Mouse (Mus musculus): ENCODE results near the gene Itga1. TPM values are rescaled to one million over a fixed set of nuclear protein-coding genes. Genes with fewer than 3 reads are reported as not detected.

Gene Itga1
- polyA plus RNA-seq, 1 experiment from 2014 or later: 8.0 TPM

DNA sequence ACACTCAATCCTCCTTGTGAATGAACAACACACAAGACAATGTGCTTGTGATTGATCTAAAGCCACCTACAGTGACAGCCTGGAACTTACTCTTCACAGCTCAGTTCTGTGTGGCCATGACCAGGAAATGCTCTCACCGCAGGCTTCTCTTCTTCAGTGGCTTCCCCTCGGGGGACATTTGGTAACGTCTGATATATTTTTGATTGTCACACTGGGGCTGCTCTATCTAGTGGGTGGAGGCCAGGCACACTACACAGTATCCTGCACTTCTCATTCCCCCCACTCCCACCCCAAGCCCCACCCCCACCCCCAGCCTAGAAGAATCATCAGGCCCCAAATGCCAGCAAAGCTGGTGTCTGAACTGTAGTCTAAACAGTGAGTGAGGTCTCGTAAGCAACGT, 186.0 kb downstream of the Itga1 start:
- H3K4me1 ChIP-seq (replicated peaks; ENCODE audit: control insufficient read depth, insufficient read depth, low read length): no peaks in the 10 kb centered on the region
- ATAC-seq (ENCODE audit: low FRiP score): no peak
- no peak overlapping the region for H3K4me2 ChIP-seq (replicated peaks; ENCODE audit: low read depth, low read length)
- 73% methylated on average over 5 of the region's 5 CpGs for WGBS
- no peaks in the 10 kb centered on the region for H3K27me3 ChIP-seq (ENCODE audit: control insufficient read depth, insufficient read depth, low read length)
- no peaks in the 10 kb centered on the region for H3K36me3 ChIP-seq (ENCODE audit: control insufficient read depth, insufficient read depth, low read length)
- H3K4me3 ChIP-seq (ENCODE audit: low read depth, low read length): no peak overlapping the region
- DNase-seq (ENCODE audit: low spot score): no peak
- no peaks in the 10 kb centered on the region for H3K9me3 ChIP-seq (ENCODE audit: control insufficient read depth, low read length)
- no peak overlapping the region for H3K9ac ChIP-seq (ENCODE audit: low read depth, low read length)
- H3K27ac ChIP-seq (ENCODE audit: low read depth, low read length): no peak overlapping the region

DNA sequence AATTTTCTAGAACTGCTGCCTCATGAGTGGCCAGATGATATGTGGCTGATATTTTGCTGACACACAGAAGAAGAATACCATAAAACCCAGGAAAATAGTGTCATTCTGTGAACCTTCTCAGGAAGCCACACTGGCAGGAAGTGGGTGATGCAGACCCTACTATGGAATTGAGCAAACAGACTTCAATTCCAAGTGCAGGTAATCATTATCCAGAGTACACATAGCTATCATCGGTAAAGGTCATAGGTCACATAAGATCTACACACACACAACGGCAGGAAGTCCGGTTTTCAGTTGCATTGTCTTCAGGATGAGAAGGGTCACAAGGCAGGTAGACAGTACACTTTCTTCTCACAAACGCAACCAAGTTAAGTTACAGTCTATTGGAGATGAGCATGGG, 186.8 kb downstream of the Itga1 start:
- H3K27ac ChIP-seq (ENCODE audit: low read depth, low read length): no peak overlapping the region
- no peak overlapping the region for H3K4me3 ChIP-seq (ENCODE audit: low read depth, low read length)
- no peak overlapping the region for H3K4me2 ChIP-seq (replicated peaks; ENCODE audit: low read depth, low read length)
- ATAC-seq (ENCODE audit: low FRiP score) (no peak), DNase-seq (ENCODE audit: low spot score) (no peak)
- H3K9me3 ChIP-seq (ENCODE audit: control insufficient read depth, low read length): no peaks in the 10 kb centered on the region
- H3K4me1 ChIP-seq (replicated peaks; ENCODE audit: control insufficient read depth, insufficient read depth, low read length): no peaks in the 10 kb centered on the region
- no peak overlapping the region for H3K9ac ChIP-seq (ENCODE audit: low read depth, low read length)
- no peaks in the 10 kb centered on the region for H3K36me3 ChIP-seq (ENCODE audit: control insufficient read depth, insufficient read depth, low read length)
- H3K27me3 ChIP-seq (ENCODE audit: control insufficient read depth, insufficient read depth, low read length): no peaks in the 10 kb centered on the region
- WGBS: 81% methylated on average over 4 of the region's 4 CpGs

DNA sequence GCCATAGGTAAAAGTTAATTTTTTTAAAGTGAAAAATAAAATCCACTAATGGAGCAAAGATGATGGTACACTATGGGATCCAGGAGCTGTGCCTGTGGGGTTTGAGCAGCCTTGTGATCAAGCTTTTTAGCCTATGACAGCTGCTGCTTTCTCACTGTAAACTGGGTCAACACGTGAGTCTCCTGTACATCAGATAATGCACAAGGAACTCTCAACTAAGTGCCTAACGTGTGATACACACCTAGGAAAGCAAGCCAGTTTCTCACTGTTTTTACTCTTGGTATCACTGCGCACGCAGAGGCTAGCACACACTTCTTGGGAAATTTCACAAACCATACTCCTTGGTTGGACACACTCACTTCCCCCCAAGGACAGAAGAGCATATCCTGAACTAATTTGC, 187.2 kb downstream of the Itga1 start:
- no peaks in the 10 kb centered on the region for H3K4me1 ChIP-seq (replicated peaks; ENCODE audit: control insufficient read depth, insufficient read depth, low read length)
- H3K9me3 ChIP-seq (ENCODE audit: control insufficient read depth, low read length): no peaks in the 10 kb centered on the region
- ATAC-seq (ENCODE audit: low FRiP score) (no peak), DNase-seq (ENCODE audit: low spot score) (no peak)
- no peak overlapping the region for H3K4me3 ChIP-seq (ENCODE audit: low read depth, low read length)
- H3K4me2 ChIP-seq (replicated peaks; ENCODE audit: low read depth, low read length): no peak overlapping the region
- H3K27me3 ChIP-seq (ENCODE audit: control insufficient read depth, insufficient read depth, low read length): no peaks in the 10 kb centered on the region
- H3K9ac ChIP-seq (ENCODE audit: low read depth, low read length): no peak overlapping the region
- H3K27ac ChIP-seq (ENCODE audit: low read depth, low read length): no peak overlapping the region
- no peaks in the 10 kb centered on the region for H3K36me3 ChIP-seq (ENCODE audit: control insufficient read depth, insufficient read depth, low read length)
- 88% methylated on average over 4 of the region's 4 CpGs for WGBS

DNA sequence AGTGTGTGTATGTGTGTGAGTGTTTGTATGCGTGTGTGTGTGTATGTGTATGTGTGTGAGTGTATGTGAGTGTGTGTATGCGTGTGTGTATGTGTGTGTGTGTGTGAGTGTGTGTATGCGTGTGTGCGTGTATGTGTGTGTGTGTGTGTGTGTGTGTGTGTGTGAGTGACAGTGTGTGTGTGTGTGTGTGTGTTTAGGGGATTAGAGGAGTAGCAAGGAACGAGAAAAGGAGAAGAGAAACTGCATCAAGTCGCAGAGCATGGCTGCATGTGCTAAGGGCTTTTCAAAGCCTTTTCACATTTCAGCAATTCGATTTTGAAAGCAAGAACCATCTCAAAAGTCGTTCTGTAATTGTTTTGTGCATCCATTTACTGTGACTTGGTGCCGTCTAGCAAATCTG, 191.1 kb downstream of the Itga1 start:
- Histone ChIP-seq H3K9me3 (ENCODE audit: control insufficient read depth, low read length) (no peaks in the 10 kb centered on the region), H3K9ac (ENCODE audit: low read depth, low read length) (no peak overlapping the region), H3K4me2 (replicated peaks; ENCODE audit: low read depth, low read length) (no peak overlapping the region), H3K27ac (ENCODE audit: low read depth, low read length) (no peak overlapping the region), H3K4me3 (ENCODE audit: low read depth, low read length) (no peak overlapping the region), H3K36me3 (ENCODE audit: control insufficient read depth, insufficient read depth, low read length) (no peaks in the 10 kb centered on the region), H3K4me1 (replicated peaks; ENCODE audit: control insufficient read depth, insufficient read depth, low read length) (no peaks in the 10 kb centered on the region), H3K27me3 (ENCODE audit: control insufficient read depth, insufficient read depth, low read length) (no peaks in the 10 kb centered on the region)
- 85% methylated on average over 9 of the region's 9 CpGs for WGBS
- DNase-seq (ENCODE audit: low spot score): no peak
- ATAC-seq (ENCODE audit: low FRiP score): no peak

DNA sequence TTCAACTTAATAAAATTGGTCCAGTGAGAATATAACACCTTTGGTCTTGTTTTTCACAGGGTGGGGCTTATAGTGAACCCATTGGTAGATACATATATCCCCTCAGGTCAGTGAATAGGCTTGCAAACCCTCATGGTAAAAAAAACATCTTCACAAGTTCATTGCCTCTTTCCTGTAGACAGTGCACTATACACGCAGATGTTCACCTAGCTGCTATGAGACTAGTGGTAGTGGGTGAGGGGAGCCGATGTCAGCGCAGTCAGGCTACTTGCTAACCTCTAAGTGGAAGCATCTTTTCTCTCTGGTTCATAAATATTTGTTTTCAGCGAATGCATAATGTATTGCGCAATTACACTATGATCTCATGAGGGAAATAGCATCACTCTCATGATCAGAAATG, 192.2 kb downstream of the Itga1 start:
- no peaks in the 10 kb centered on the region for H3K9me3 ChIP-seq (ENCODE audit: control insufficient read depth, low read length)
- no peak overlapping the region for H3K9ac ChIP-seq (ENCODE audit: low read depth, low read length)
- H3K27ac ChIP-seq (ENCODE audit: low read depth, low read length): no peak overlapping the region
- 90% methylated on average over 5 of the region's 5 CpGs for WGBS
- H3K27me3 ChIP-seq (ENCODE audit: control insufficient read depth, insufficient read depth, low read length): no peaks in the 10 kb centered on the region
- no peaks in the 10 kb centered on the region for H3K4me1 ChIP-seq (replicated peaks; ENCODE audit: control insufficient read depth, insufficient read depth, low read length)
- no peak overlapping the region for H3K4me3 ChIP-seq (ENCODE audit: low read depth, low read length)
- ATAC-seq (ENCODE audit: low FRiP score) (no peak), DNase-seq (ENCODE audit: low spot score) (no peak)
- no peak overlapping the region for H3K4me2 ChIP-seq (replicated peaks; ENCODE audit: low read depth, low read length)
- no peaks in the 10 kb centered on the region for H3K36me3 ChIP-seq (ENCODE audit: control insufficient read depth, insufficient read depth, low read length)

DNA sequence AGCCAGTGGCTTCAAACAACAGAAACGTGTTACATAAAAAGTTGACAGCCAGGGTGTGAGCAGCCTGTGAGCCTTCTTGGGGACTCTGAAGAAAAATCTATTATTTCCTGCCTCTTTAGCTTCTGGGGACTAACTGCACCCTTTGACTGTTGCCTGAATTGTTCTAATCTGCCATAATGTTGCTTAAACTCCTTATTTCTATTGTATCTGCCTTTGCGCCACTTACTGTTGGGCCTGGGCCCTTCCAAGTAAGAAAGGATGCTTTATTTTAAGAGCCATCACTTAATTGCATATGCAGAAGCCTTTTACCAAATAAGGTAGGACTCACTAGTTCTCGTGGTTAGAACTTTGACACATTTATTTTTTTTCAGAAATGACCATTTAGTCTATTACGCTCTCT, 193.9 kb downstream of the Itga1 start:
- H3K36me3 ChIP-seq (ENCODE audit: control insufficient read depth, insufficient read depth, low read length): no peaks in the 10 kb centered on the region

More for the DNA sequence above, 193.9 kb downstream of the Itga1 start:
- 83% methylated on average over 4 of the region's 4 CpGs for WGBS
- Histone ChIP-seq H3K9me3 (ENCODE audit: control insufficient read depth, low read length) (no peaks in the 10 kb centered on the region), H3K27ac (ENCODE audit: low read depth, low read length) (no peak overlapping the region), H3K9ac (ENCODE audit: low read depth, low read length) (no peak overlapping the region), H3K27me3 (ENCODE audit: control insufficient read depth, insufficient read depth, low read length) (no peaks in the 10 kb centered on the region), H3K4me3 (ENCODE audit: low read depth, low read length) (no peak overlapping the region), H3K4me2 (replicated peaks; ENCODE audit: low read depth, low read length) (no peak overlapping the region), H3K4me1 (replicated peaks; ENCODE audit: control insufficient read depth, insufficient read depth, low read length) (no peaks in the 10 kb centered on the region)
- no peak for DNase-seq (ENCODE audit: low spot score)
- ATAC-seq (ENCODE audit: low FRiP score): no peak

Other genes with a start within 250 kb of the Itga1 start
- 0.80 and 2.3 TPM in 2 replicates for gene Itga2, start 169.9 kb downstream of the Itga1 start, polyA plus RNA-seq (2014; fragmentation: Nextera tagmentation; extraction: Ambion mirVana)
- gene Pelo, start 11.8 kb downstream of the Itga1 start, polyA plus RNA-seq (2014; fragmentation: Nextera tagmentation; extraction: Ambion mirVana): 8.0 TPM in 2 replicates
- 3.3 and 4.1 TPM in 2 replicates for gene Gm49395, start within 50 bp of the Itga1 start, polyA plus RNA-seq (2014; fragmentation: Nextera tagmentation; extraction: Ambion mirVana)